Mouse (Mus musculus) brain, embryonic 14.5 days (tissue): ENCODE data around the gene Tpp1.

Experiments used
- CTCF ChIP-seq: fragments of 200-500 bp; IDR thresholded peaks from 2 replicates; pipeline ENCODE4 v1.5.1; 2012; ENCODE audit warnings: inconsistent platforms, mild to moderate bottlenecking, moderate library complexity, borderline replicate concordance; ENCODE audit not compliant: insufficient read depth, insufficient read length; ENCODE audit errors: extremely low read depth
- POLR2A ChIP-seq: fragments of 200-500 bp; IDR thresholded peaks from 2 replicates; pipeline ENCODE4 v1.6.1; 2012; ENCODE audit warnings: mild to moderate bottlenecking, inconsistent platforms, borderline replicate concordance; ENCODE audit not compliant: poor library complexity, insufficient read depth, insufficient read length, severe bottlenecking; ENCODE audit errors: extremely low read depth

GRCm38 (mm10) chr7:105796972-105797371 lies 44.9 kb upstream of the Tpp1 start:
- TF ChIP-seq POLR2A (no peak), CTCF (no peak)
